In genomic region chr19:34921652-34922602, GRCm38 (mm10) we compare ENCODE assay signal across 8 mouse cellular contexts. TPM values are rescaled to one million over a fixed set of nuclear protein-coding genes. Genes with fewer than 3 reads are reported as not detected.
DNase-seq lines count a peak whose midpoint lies in the region; ATAC-seq lines count a peak whose summit lies in the region.

Gene Kif20b, plus strand, starts transcription at chr19:34922361.

- under 1% methylated on average over 57 of the region's 57 CpGs for WGBS in hindbrain, embryonic 16.5 days
- under 1% methylated on average over 57 of the region's 57 CpGs for WGBS in macrophage (ENCODE audit: missing documents)

- H3K9me3 ChIP-seq in hindbrain, embryonic 16.5 days (ENCODE audit: control insufficient read depth, low read length), result no peaks in the 10 kb centered on the region

- no peaks in the 10 kb centered on the region for H3K36me3 ChIP-seq in hindbrain, embryonic 16.5 days (ENCODE audit: control insufficient read depth, insufficient read depth, low read length)
- H3K36me3 ChIP-seq in macrophage (ENCODE audit: inconsistent target), result no peaks in the 10 kb centered on the region

- H3K27me3 ChIP-seq in hindbrain, embryonic 16.5 days (replicated peaks; ENCODE audit: control insufficient read depth, insufficient read depth, low read length), result no peaks in the 10 kb centered on the region

- H3K79me2 ChIP-seq in macrophage (ENCODE audit: inconsistent target), result peaks cover 48% of the 10 kb centered on the region

- H3K4me2 ChIP-seq in hindbrain, embryonic 16.5 days (ENCODE audit: low read length), result peak within 1 kb of the TSS; percentile 73

- peak within 1 kb of the TSS; percentile 82 for H3K27ac ChIP-seq in hindbrain, embryonic 16.5 days (ENCODE audit: low read depth, low read length)
- H3K27ac ChIP-seq in macrophage, result peak within 1 kb of the TSS; percentile 62

- peak; percentile 91 for DNase-seq in T-cell, adult 2 months (ENCODE audit: low spot score)
- DNase-seq in cerebellum, postnatal 36 days, result peak; percentile 81 to 86
- peak; percentile 88 for DNase-seq in gastrocnemius, adult 18-20 months (ENCODE audit: low spot score)
- peak; percentile 87 to 89 for DNase-seq in left cerebral cortex, adult 18-20 months (ENCODE audit: low spot score in 2 of 2)
- DNase-seq in right cerebral cortex, adult 18-20 months, result peak; percentile 90
- DNase-seq in urinary bladder, postnatal 10 days (ENCODE audit: low spot score), result peak; percentile 47

- H3K4me3 ChIP-seq in hindbrain, embryonic 16.5 days (ENCODE audit: low read length), result peak within 1 kb of the TSS; percentile 82
- peak within 1 kb of the TSS; percentile 88 for H3K4me3 ChIP-seq in macrophage (ENCODE audit: inconsistent target)

- H3K4me1 ChIP-seq in hindbrain, embryonic 16.5 days (ENCODE audit: control insufficient read depth, insufficient read depth, low read depth, low read length), result peaks cover 3% of the 10 kb centered on the region; the same call in 1 of the 2 replicates

- peak within 1 kb of the TSS; percentile 66 for H3K9ac ChIP-seq in hindbrain, embryonic 16.5 days (ENCODE audit: low read depth, low read length)

- peak; percentile 98 for ATAC-seq in hindbrain, embryonic 16.5 days

RNA-seq across cellular contexts. Expression of gene Kif20b, which starts in this region (rescaled TPM):
- under 1 TPM; 0.21 to 0.25 TPM for total RNA-seq in gastrocnemius, adult 18-20 months (2021)
- 12.2 and 13.9 TPM in 2 replicates for polyA plus RNA-seq in hindbrain, embryonic 16.5 days (2015; fragmentation: Nextera tagmentation; extraction: Ambion mirVana)
- 1 to 10 TPM in 1 of 2 experiments, under 1 TPM in 1; 0.63 to 1.1 TPM for total RNA-seq in left cerebral cortex, adult 18-20 months (2021)
- total RNA-seq in macrophage (2018; cell fraction: chromatin; rRNA removed), result 10 to 100 TPM in 13 of 26 experiments, 1 to 10 TPM in 13; 1.3 to 35.6 (median 10.2) TPM
- 1 to 10 TPM; 1.0 to 8.8 (median 3.7) TPM for total RNA-seq in macrophage (2018; cell fraction: cytosol; rRNA removed)
- total RNA-seq in macrophage (2018; cell fraction: nucleus; rRNA removed), result 10 to 100 TPM in 5 of 26 experiments, 1 to 10 TPM in 21; 1.0 to 22.8 (median 5.8) TPM
- 3.2 to 9.6 TPM (median 8.4 TPM) in 3 replicates for polyA plus RNA-seq in macrophage (2018)

Comparison
In these comparisons a context has a peak if more than half of its experiments do, and no peak if none do; other contexts are left out.
1. Peak in every context shown above with its lines: DNase-seq, ATAC-seq, H3K4me3 ChIP-seq and H3K27ac ChIP-seq.
2. Peak in DNase-seq in gastrocnemius, adult 18-20 months; RNA of the gene not detected or under 1 TPM.